Mouse (Mus musculus): ENCODE data around the gene Cldn1.

DNA sequence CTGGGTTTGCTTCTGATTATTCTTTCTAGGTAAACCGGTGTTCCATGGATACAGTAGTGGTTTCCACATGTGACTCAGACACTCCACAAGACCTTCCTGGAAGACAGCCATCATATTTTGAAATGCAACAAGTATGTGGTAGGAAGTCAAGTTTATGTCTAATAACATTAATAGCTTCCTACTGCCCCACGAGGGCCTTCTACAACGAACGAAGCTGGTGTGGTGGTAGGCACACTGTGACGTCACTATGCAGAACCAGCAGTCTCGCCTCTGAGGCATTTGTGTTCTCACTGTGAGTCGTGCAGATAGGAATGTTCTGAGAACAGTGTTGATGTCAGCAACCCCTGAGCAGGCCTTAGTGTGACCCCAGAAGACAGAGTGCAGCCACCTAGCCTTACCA is 55.4 kb downstream of the Cldn1 start:
- TF ChIP-seq POLR2A (IDR thresholded peaks at IDR 0.05; ENCODE audit: control insufficient read depth, low read depth, low read length) (no peak; the same call in 1 of the 2 replicates), CTCF (IDR thresholded peaks at IDR 0.05; ENCODE audit: control insufficient read depth, insufficient read depth, insufficient replicate concordance, low read depth, low read length) (no peak)
